Mouse (Mus musculus) mouse embryonic stem cell (cell line): ENCODE results near the gene Tulp4.

Experiments used
- in situ Hi-C, 2 experiments: fragments of 300-500 bp; cut with MboI; formaldehyde crosslinking; loops; 1 replicate in 1 of 2; 3 replicates in 1 of 2; pipeline ENCODE4 v1.14.3; 2019 to 2020; ENCODE audit warnings: low sequenced_read_pairs in 2 of 2, low pct_unique_long_range_greater_than_20kb in 1 of 2, mixed read lengths in 1 of 2; ENCODE audit not compliant: unreplicated experiment in 1 of 2

Gene Tulp4

DNA sequence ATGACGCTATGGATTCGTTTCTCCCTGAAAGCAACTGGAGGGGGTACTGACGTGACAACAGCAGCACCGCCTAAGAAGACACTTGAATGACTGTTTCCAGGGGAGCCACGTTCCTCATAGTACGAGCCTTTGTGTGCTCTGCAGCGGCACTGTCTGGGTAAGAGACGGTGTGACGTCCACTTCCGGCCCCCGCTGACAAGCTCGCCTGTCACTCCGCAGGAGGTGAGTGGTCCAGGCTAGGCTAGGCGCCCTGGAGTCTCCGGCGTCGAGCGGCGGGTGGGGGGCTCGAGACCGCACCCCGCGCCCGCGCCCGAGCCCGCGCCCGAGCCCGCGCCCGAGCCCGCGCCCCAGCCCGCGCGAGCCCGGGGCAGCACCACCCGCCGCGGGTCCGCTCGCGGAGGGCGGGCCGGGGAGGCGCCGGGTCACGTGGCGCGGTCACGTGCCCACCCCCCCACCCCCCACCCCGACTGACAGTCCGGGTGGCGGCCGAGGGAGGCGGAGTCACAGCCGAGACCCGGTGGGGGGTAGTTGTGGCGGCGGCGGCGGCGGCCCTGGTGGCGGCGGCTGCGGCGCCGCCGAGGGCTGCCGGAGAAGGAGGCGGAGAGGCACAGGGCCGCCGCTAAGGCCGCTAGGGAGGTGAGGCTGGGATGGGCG is at the start of gene Tulp4:
Tulp4 (plus strand) TSS at position 77 of the 654 bp plus-strand sequence.
- in situ Hi-C loops: no loop called here

- in situ Hi-C loops: no loop called here
These were observed 43.4 kb upstream of the Tulp4 start for GRCm38 (mm10) chr17:6062793-6063192.

DNA sequence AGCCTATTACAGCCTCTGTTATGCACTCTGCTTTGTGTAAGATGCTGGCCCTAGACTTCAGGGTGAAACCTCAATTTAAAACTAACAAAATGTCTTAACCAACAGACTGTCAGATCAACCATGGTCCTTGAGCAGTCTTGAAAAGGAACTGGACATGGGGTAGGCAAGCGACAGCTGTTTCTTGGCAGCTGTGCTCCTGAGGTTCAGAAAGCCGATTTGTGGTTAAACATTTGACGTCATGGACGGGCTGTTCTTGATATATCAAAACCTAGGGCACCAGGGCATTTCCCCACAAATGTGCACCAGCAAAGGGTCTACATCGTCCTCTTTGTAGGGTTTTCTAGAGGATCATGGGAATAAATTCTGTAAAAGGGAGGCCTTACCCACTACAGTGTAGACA is 42.7 kb upstream of the Tulp4 start:
- in situ Hi-C loops: no loop called here

DNA sequence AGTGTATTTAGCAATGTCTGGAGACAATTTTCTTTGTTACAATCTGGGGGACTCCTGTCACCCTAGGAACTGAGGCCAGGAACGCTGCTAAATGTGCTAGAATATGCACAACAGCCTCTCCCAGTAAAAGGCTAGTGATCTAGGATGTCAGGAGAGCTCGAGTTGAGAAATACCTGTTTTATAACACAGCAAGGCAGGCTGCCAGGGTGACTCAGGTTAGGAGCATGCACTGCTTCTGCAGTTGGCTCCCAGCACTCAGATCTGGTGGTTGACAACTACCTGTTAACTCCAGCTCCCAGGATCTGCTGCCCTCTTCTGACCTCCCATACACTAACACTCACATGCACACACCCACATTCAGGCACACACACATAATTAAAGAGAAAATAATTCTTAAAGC is 40.2 kb upstream of the Tulp4 start:
- in situ Hi-C loops: no loop called here

- in situ Hi-C loops: no loop called here
These were observed 38.6 kb upstream of the Tulp4 start for GRCm38 (mm10) chr17:6067613-6068012.

DNA sequence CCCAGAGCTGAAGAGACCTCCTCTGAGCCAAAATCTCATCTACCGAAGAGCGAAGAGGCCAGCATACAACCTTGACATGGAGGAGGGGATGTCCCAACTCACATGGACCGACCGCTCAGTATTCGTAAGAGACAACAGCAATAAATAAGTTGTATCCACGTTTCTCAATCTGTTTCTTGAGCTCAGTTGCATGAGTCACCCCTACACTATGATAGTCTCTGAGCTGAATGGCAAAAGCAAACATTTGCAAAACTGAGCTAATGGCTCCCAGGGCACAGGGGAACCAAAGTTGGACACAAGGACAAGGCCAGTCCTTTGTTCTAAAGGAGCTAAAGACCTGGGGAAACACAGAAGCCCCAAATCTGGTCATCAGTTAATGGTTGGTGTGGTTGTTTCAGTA is 36.4 kb upstream of the Tulp4 start:
- in situ Hi-C loops: no loop called here

GRCm38 (mm10) chr17:6073405-6073804 is 32.8 kb upstream of the Tulp4 start:
- in situ Hi-C loops: no loop called here

GRCm38 (mm10) chr17:6079287-6080122 is 26.7 kb upstream of the Tulp4 start, which contains the start of the genes Serac1 and Gtf2h5:
Gene Serac1 (minus strand): TSS chr17:6079741.
Gene Gtf2h5 (plus strand): TSS chr17:6079786.
- in situ Hi-C loops: no loop called here

DNA sequence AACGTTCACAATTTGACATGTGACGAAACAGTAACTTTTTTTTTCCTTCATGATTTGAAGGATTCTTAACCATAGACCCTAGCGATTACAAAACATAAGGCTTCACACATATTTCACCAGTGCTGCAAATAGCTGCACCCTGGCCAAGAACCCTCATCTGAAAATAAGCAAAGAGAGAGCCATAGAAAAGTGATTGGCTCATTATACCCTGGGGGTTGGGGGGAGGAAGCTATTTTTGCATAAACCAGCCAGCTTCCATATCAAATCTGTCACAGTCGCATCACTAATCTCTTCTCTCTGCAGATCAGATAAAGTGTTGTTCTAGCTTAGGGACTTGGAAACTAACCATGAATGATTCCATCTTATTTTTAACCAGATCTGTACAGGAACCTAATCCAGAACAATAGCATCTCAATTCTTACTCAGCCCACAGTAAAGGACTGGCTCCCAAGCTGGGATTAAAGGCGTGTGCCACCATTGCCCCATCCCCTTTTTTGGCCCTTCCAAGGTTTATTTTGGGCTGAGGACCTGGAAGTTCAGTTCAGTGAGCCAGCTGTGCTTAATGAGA is 22.8 kb upstream of the Tulp4 start:
- in situ Hi-C loops: no loop called here

- in situ Hi-C loops: no loop called here
These were observed 14.6 kb upstream of the Tulp4 start for GRCm38 (mm10) chr17:6091604-6092003.

DNA sequence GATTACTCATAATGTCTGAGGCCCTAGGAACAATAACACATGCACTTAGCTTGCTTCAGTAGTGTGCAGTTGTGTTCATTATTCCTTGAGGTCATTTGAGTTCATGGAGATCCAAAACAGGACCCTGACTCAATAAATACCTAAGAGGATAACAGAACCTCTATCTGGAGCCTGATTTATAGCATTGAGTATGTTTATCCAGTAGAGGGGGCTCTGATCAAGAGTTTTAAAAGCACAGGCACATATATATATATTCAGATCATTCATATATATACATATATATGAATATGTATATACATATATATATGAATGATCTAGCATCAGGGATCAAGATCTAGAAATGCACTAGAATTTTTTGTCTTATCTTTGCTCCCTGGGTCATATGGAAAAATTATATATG is 10.7 kb upstream of the Tulp4 start:
- in situ Hi-C loops: no loop called here

GRCm38 (mm10) chr17:6097884-6098283 is 8.4 kb upstream of the Tulp4 start:
- in situ Hi-C loops: no loop called here

GRCm38 (mm10) chr17:6102287-6102686 is 4.0 kb upstream of the Tulp4 start:
- in situ Hi-C loops: no loop called here

DNA sequence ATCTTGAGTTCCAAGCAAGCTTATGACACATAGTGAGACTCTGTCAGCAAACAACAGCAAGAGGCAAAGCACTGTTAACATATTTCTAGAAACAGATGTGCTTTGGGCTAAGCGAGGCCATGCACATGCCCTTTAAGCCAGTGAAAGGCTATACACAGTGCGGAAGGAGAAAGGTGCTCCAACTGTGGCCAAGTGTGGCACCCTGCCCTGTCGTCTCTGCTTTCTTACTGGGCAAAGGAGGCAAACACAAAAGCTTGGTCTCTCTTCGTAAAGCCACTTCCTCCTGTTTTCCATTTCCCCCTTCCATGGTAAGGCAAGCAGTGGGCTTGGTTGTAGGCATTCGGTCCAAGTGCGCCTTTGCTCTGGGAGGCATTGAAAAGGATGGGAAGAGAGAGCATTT is 2.7 kb upstream of the Tulp4 start:
- in situ Hi-C loops: no loop called here

DNA sequence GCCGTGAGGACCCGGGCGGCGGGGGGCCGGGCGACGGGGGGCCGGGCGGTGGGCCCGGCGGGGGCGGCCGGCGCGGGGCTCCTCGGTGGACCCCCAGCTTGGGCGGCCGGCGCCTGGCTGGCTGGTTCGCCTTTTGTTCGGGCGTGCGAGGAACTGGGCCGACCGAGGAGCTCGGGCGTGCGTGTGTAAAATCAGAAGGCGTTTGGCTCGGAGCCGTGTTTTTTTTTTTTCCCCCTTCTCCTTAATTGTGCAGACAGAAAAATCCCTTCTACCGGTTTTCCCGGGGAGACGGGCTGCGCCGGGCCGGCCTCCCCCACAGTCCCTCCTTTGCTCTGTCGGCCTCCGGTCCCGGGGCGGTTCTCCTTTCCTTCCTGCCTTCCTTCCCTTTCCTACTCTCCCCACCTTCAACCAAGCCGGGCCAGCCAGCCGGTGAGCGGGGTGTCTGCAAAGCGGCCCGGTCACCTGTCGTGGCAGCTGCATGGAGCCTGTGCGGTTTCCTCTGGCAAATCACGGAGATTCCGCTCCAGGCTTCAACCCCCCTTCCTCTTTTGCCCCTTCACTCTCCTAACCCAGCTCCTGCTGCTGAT is 871 bp downstream of the Tulp4 start:
- in situ Hi-C loops: no loop called here

GRCm38 (mm10) chr17:6108175-6108574 is 1.9 kb downstream of the Tulp4 start:
- in situ Hi-C loops: no loop called here

DNA sequence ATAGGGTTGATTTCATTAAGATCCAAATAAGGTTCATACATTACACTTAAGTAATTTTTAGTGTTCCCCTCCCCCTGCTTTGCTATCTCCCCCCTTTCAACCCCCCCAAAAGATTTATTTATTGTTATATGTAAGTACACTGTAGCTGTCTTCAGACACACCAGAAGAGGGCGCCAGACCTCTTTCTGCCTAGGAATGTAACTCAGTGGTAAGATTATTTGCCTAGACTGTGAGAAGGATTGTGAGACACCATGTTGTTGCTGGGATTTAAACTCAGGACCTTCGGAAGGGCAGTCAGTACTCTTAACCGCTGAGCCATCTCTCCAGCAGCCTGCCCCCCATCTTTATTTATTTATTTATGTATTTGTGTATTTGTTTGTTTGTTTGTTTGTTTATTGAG is 4.7 kb downstream of the Tulp4 start:
- in situ Hi-C loops: no loop called here

GRCm38 (mm10) chr17:6113653-6114052 is 7.4 kb downstream of the Tulp4 start:
- in situ Hi-C loops: no loop called here

GRCm38 (mm10) chr17:6115085-6115484 is 8.8 kb downstream of the Tulp4 start:
- in situ Hi-C loops: no loop called here
